Mouse (Mus musculus) midbrain, embryonic 16.5 days (tissue): Measurements from ENCODE around the gene Rasgef1a. TPM values are rescaled to one million over a fixed set of nuclear protein-coding genes. Genes with fewer than 3 reads are reported as not detected.

Source experiments
- ATAC-seq: fragments of 200-750 bp; cut with Nextera tagmentation; 2 replicates; pipeline ENCODE4 v1.8.0; 2017; ENCODE audit warnings: moderate TSS enrichment
- H3K27ac ChIP-seq: fragments of 300-500 bp; sonication (generic); 2 replicates; pipeline ENCODE4 v1.5.1; 2014; ENCODE audit warnings: mild to moderate bottlenecking, low read length, mixed read lengths
- H3K27me3 ChIP-seq: fragments of 300-500 bp; sonication (generic); 2 replicates; pipeline ENCODE4 v1.6.1; 2014; ENCODE audit warnings: low read depth, low read length, mixed read lengths; ENCODE audit not compliant: control insufficient read depth, insufficient read depth
- H3K36me3 ChIP-seq: fragments of 300-500 bp; sonication (generic); 2 replicates; pipeline ENCODE4 v1.6.1; 2014; ENCODE audit warnings: mild to moderate bottlenecking, low read length, moderate library complexity, mixed read lengths; ENCODE audit not compliant: control insufficient read depth, insufficient read depth
- H3K4me1 ChIP-seq: fragments of 300-500 bp; sonication (generic); 2 replicates; pipeline ENCODE4 v1.6.1; 2014; ENCODE audit warnings: mild to moderate bottlenecking, low read length, mixed read lengths; ENCODE audit not compliant: control insufficient read depth, insufficient read depth
- H3K4me2 ChIP-seq: fragments of 300-500 bp; sonication (generic); 2 replicates; pipeline ENCODE4 v1.6.1; 2014; ENCODE audit warnings: mild to moderate bottlenecking, low read length, mixed read lengths
- H3K4me3 ChIP-seq: fragments of 300-500 bp; sonication (generic); 2 replicates; pipeline ENCODE4 v1.5.1; 2014; ENCODE audit warnings: low read depth, mild to moderate bottlenecking, low read length, moderate library complexity, mixed read lengths
- H3K9ac ChIP-seq: fragments of 300-500 bp; sonication (generic); 2 replicates; pipeline ENCODE4 v1.6.1; 2014; ENCODE audit warnings: low read depth, low read length, mixed read lengths
- H3K9me3 ChIP-seq: fragments of 300-500 bp; sonication (generic); replicated peaks from 2 replicates; pipeline ENCODE4 v1.6.1; 2014; ENCODE audit warnings: mild to moderate bottlenecking, low read length, mixed read lengths; ENCODE audit not compliant: control insufficient read depth, poor library complexity, severe bottlenecking
- WGBS: fragments of 180-500 bp; shearing (Covaris S2); extraction: QIAGEN DNeasy Blood & Tissue Kit; methylation state at CpG from one replicate; pipeline ENCODE4 v1.1.7; 2014; 5-methylcytosine and 5-hydroxymethylcytosine counted together
- polyA plus RNA-seq: library from polyadenylated mRNA; unstranded; fragments of >200 nt; fragmentation: Nextera tagmentation; extraction: Ambion mirVana; gene quantifications from 2 replicates; pipeline ENCODE4 v1.2.1, GENCODE M21; 2015

The Rasgef1a gene
- polyA plus RNA-seq, 1 experiment from 2014 or later, result 8.8 TPM

- Histone ChIP-seq H3K9ac (peak overlapping the region; percentile 46; the same call in 1 of the 2 replicates), H3K4me3 (no peak overlapping the region), H3K27ac (peak overlapping the region; percentile 67), H3K4me1 (peaks cover 14% of the 10 kb centered on the region), H3K27me3 (no peaks in the 10 kb centered on the region), H3K9me3 (no peaks in the 10 kb centered on the region), H3K4me2 (no peak overlapping the region), H3K36me3 (no peaks in the 10 kb centered on the region)
- WGBS, result 60% methylated on average over 3 of the region's 3 CpGs
- no peak for ATAC-seq
Observed at GRCm38 (mm10) chr6:118074151-118074550, 62.9 kb downstream of the Rasgef1a start.

- H3K27ac ChIP-seq, result peak overlapping the region; percentile 29; the same call in 1 of the 2 replicates
- no peaks in the 10 kb centered on the region for H3K9me3 ChIP-seq
- H3K4me2 ChIP-seq, result no peak overlapping the region
- no peak for ATAC-seq
- H3K27me3 ChIP-seq, result no peaks in the 10 kb centered on the region
- no peak overlapping the region for H3K9ac ChIP-seq
- no peak overlapping the region for H3K4me3 ChIP-seq
- WGBS, result 77% methylated on average over 3 of the region's 3 CpGs
- peaks cover 18% of the 10 kb centered on the region for H3K4me1 ChIP-seq
- H3K36me3 ChIP-seq, result no peaks in the 10 kb centered on the region
Observed at GRCm38 (mm10) chr6:118076256-118076655, 65.0 kb downstream of the Rasgef1a start.

GRCm38 (mm10) chr6:118076748-118077147, 65.5 kb downstream of the Rasgef1a start:
- Histone ChIP-seq H3K27me3 (no peaks in the 10 kb centered on the region), H3K4me3 (no peak overlapping the region), H3K36me3 (no peaks in the 10 kb centered on the region), H3K4me1 (peaks cover 18% of the 10 kb centered on the region), H3K9ac (no peak overlapping the region), H3K4me2 (no peak overlapping the region), H3K27ac (peak overlapping the region; percentile 29; the same call in 1 of the 2 replicates), H3K9me3 (no peaks in the 10 kb centered on the region)
- no peak for ATAC-seq
- WGBS, result 85% methylated on average over 8 of the region's 8 CpGs

- Histone ChIP-seq H3K9me3 (no peaks in the 10 kb centered on the region), H3K27ac (no peak overlapping the region), H3K27me3 (no peaks in the 10 kb centered on the region), H3K9ac (no peak overlapping the region), H3K4me3 (no peak overlapping the region), H3K4me1 (peaks cover 18% of the 10 kb centered on the region), H3K4me2 (no peak overlapping the region), H3K36me3 (no peaks in the 10 kb centered on the region)
- no peak for ATAC-seq
- WGBS, result 86% methylated on average over 7 of the region's 7 CpGs
Observed at GRCm38 (mm10) chr6:118077421-118077820, 66.2 kb downstream of the Rasgef1a start.

GRCm38 (mm10) chr6:118078751-118079150, 67.5 kb downstream of the Rasgef1a start:
- Histone ChIP-seq H3K27me3 (no peaks in the 10 kb centered on the region), H3K4me3 (no peak overlapping the region), H3K9ac (no peak overlapping the region), H3K4me1 (peaks cover 18% of the 10 kb centered on the region), H3K4me2 (no peak overlapping the region), H3K9me3 (no peaks in the 10 kb centered on the region), H3K27ac (no peak overlapping the region), H3K36me3 (no peaks in the 10 kb centered on the region)
- ATAC-seq, result no peak
- WGBS, result 78% methylated on average over 10 of the region's 10 CpGs

GRCm38 (mm10) chr6:118079292-118079691, 68.1 kb downstream of the Rasgef1a start:
- H3K9ac ChIP-seq, result no peak overlapping the region
- WGBS, result 64% methylated on average over 3 of the region's 3 CpGs
- no peak overlapping the region for H3K4me3 ChIP-seq
- H3K9me3 ChIP-seq, result no peaks in the 10 kb centered on the region
- no peaks in the 10 kb centered on the region for H3K27me3 ChIP-seq
- H3K4me2 ChIP-seq, result no peak overlapping the region
- H3K36me3 ChIP-seq, result no peaks in the 10 kb centered on the region
- H3K27ac ChIP-seq, result no peak overlapping the region
- 0 out of 2 replicates have a peak, but pooled peaks have one; percentile 11 for ATAC-seq
- peaks cover 12% of the 10 kb centered on the region for H3K4me1 ChIP-seq

- no peak overlapping the region for H3K9ac ChIP-seq
- no peaks in the 10 kb centered on the region for H3K9me3 ChIP-seq
- H3K27ac ChIP-seq, result no peak overlapping the region
- ATAC-seq, result peak; percentile 59; the same call in 1 of the 2 replicates
- no peaks in the 10 kb centered on the region for H3K27me3 ChIP-seq
- H3K4me3 ChIP-seq, result no peak overlapping the region
- 39% methylated on average over 10 of the region's 10 CpGs for WGBS
- peaks cover 9% of the 10 kb centered on the region; the same call in 1 of the 2 replicates for H3K4me1 ChIP-seq
- H3K36me3 ChIP-seq, result no peaks in the 10 kb centered on the region
- no peak overlapping the region for H3K4me2 ChIP-seq
Observed at GRCm38 (mm10) chr6:118079762-118080465, 68.7 kb downstream of the Rasgef1a start.

GRCm38 (mm10) chr6:118080711-118081110, 69.5 kb downstream of the Rasgef1a start:
- H3K9ac ChIP-seq, result no peak overlapping the region
- 96% methylated on average over 4 of the region's 4 CpGs for WGBS
- H3K36me3 ChIP-seq, result no peaks in the 10 kb centered on the region; the same call in 1 of the 2 replicates
- no peak overlapping the region for H3K4me3 ChIP-seq
- no peaks in the 10 kb centered on the region for H3K9me3 ChIP-seq
- H3K27me3 ChIP-seq, result no peaks in the 10 kb centered on the region
- ATAC-seq, result no peak
- peaks cover 9% of the 10 kb centered on the region; the same call in 1 of the 2 replicates for H3K4me1 ChIP-seq
- no peak overlapping the region for H3K4me2 ChIP-seq
- no peak overlapping the region for H3K27ac ChIP-seq

GRCm38 (mm10) chr6:118082384-118082783, 71.1 kb downstream of the Rasgef1a start:
- H3K4me2 ChIP-seq, result no peak overlapping the region
- H3K9ac ChIP-seq, result no peak overlapping the region
- WGBS, result 82% methylated on average over 3 of the region's 3 CpGs
- H3K27ac ChIP-seq, result no peak overlapping the region
- peaks cover 3% of the 10 kb centered on the region; the same call in 1 of the 2 replicates for H3K36me3 ChIP-seq
- ATAC-seq, result no peak
- H3K9me3 ChIP-seq, result no peaks in the 10 kb centered on the region
- H3K4me1 ChIP-seq, result peaks cover 7% of the 10 kb centered on the region; the same call in 1 of the 2 replicates
- no peak overlapping the region for H3K4me3 ChIP-seq
- H3K27me3 ChIP-seq, result no peaks in the 10 kb centered on the region
